Mouse (Mus musculus) testis, adult 2 months (tissue): Measurements from ENCODE around the gene Tuba1c.

Experiments used
- CTCF ChIP-seq: fragments of 200-500 bp; IDR thresholded peaks from 2 replicates; pipeline ENCODE4 v1.5.1; 2012; ENCODE audit warnings: low read depth, mild to moderate bottlenecking, inconsistent platforms, low read length, moderate library complexity; ENCODE audit not compliant: control insufficient read depth, insufficient read depth, insufficient replicate concordance
- POLR2A ChIP-seq: fragments of 200-500 bp; IDR thresholded peaks from 2 replicates; pipeline ENCODE4 v1.6.1; 2012; ENCODE audit warnings: low read depth, mild to moderate bottlenecking, inconsistent platforms, low read length, moderate library complexity; ENCODE audit not compliant: control insufficient read depth

GRCm38 (mm10) chr15:99035431-99035830 is 5.7 kb downstream of the Tuba1c start:
- TF ChIP-seq POLR2A (no peak), CTCF (no peak)
